Mouse (Mus musculus): ENCODE data around the gene Klc1.
"Not testable (repeated sequence)": the region's sequence is repeated elsewhere in the genome, so short reads cannot be mapped to it uniquely, and the experiment has no call there.

Klc1 gene

DNA sequence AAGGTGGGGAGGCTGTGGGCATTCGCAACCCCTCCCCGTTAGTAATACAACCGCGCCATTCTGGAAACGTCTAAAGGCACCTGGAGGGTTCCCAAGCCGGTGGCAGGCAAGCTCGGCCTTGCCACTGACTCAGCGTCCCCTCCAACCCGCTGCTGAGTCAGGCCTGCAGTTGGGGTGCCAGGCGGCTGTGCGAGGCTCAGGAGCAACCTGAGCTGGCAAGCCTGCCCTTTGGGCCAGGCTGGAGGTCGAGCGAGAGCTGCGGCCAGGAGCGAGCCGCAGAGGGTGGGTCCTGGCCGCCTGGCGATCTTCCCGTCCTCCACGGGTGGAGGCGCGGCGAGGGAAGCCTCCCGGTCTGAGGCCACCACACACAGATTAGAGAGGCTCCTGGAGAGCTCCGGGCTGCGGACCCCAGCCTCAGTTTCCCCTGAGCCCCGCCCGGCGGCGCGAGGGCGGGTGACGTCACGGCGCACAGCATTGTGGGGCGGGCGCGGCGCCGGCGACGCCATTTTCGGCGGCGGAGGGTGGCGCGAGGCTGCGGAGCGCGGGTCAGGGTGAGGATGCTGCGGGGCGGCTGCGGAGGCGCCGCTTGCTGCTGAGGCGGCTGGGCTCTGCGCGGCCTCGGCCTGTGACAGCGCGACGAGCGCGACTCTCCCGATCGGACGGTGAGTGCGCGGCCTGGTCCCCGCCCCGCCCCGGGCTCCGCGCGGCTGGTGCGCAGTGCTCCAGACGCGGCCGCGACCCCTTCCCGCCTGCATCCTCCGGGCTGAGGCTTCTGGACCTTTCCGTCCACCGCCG is at the start of gene Klc1:
Klc1 (plus strand) TSS at position 469 of the 795 bp plus-strand sequence.
- DNase-seq (ENCODE audit: low spot score in 2 of 2): peak; percentile 85 to 90

DNA sequence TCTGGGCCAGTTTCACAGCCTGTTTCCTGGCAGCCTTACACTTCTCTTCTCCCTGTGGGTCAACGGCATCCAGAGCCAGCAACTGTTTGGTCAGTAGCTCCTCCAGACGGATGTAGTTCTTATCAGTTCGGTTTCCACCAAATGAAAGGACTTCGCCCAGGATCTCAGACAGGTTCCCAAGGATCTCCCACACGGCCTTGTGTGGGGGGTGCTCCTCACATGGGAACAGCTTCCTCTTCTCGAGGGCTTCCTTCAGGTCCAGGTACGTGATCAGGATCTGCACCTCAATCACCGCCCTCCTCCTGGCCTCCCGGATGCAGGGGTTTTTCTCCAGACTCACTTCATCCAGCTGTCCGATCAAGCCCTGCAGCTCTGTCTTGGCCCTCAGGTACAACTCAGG is 48.6 kb upstream of the Klc1 start:
- no peak for DNase-seq (ENCODE audit: low spot score in 2 of 2)

DNA sequence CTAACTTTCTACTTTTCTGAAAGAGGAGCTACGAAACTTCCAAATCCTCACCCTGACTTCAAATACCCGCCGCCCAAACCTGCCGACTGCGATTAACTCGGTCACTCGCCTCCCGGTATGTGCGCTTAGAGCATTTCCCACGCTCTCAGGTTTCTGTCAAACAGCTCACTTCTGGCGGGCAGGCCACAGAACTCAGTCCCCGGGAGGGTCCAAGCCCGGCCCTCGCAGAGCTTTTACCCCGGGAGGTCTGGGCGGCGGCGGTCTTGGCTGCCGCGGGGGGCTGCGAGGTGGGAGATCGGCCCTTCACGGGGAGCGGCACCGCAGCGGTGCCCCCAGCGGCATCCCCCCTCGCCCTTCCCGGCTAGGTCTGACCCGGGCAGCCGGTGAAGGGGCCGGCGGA is 46.2 kb upstream of the Klc1 start:
- DNase-seq (ENCODE audit: low spot score in 2 of 2): no peak

DNA sequence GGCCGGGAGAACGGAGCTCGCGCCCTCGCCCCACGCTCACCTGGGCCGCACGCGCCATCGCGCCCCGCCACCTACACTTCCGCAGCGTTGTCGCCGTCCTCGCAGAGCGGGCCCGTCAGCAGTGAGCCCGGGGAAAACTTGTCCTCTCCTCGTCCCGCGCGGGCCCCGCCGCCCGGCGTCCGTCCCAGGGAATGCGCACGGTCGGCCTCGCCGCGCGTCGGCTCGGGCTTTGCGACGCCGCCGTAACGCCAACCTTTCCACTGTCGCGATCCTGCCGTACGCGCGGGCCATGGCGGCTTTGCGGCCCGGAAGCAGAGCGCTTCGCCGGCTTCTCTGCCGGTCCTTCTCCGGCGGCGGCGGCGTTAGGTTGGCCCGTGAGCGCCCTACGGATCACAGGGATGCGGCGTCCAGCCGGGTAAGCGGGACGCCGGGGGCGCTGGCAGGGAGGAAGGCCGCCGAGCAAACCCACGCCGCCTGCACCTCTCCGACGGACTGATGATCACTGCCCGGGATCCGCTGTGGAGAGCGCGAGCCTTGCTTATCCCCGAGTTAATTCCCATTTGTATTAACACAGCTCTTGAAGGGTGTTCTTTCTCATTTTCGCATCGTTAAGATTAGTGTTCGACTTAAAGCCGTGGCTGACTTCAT is 45.5 kb upstream of the Klc1 start, which contains the start of the genes Bag5 and Apopt1:
Bag5 (minus strand) TSS at position 254 of the 648 bp plus-strand sequence.
Apopt1 (plus strand) TSS at position 258 of the 648 bp plus-strand sequence.
- DNase-seq (ENCODE audit: low spot score in 2 of 2): peak; percentile 93 to 94

DNA sequence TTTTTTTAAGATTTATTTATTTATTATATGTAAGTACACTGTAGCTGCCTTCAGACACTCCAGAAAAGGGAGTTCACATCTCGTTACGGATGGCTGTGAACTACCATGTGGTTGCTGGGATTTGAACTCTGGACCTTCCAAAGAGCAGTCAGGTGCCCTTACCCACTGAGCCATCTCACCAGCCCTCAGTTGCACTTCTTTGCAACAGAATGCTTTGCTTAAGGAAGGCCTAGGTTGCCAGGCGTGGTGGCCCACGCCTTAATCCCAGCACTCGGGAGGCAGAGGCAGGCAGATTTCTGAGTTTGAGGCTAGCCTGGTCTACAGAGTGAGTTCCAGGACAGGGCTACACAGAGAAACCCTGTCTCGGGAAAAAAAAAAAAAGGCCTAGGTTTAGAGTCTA is 44.8 kb upstream of the Klc1 start:
- not testable (repeated sequence) for DNase-seq (ENCODE audit: low spot score in 2 of 2)

DNA sequence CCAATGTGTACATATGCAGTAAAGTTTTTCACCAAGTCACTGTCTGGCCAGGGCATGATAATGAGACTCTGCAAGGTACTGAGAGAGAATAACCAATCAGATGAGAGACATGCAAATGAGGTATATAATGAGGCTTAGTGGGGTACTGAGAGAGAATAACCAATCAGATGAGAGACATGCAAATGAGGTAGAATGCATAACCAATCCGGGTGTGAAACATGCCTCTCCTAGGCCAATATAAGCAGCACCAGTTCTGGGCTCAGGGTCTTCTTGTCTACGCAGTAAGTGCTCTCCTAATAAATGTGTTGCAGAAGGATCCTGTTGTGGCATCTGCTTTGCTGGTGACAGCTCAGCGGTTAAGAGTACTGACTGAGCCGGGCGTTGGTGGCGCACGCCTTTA is 42.1 kb upstream of the Klc1 start:
- no peak for DNase-seq (ENCODE audit: low spot score in 2 of 2)

DNA sequence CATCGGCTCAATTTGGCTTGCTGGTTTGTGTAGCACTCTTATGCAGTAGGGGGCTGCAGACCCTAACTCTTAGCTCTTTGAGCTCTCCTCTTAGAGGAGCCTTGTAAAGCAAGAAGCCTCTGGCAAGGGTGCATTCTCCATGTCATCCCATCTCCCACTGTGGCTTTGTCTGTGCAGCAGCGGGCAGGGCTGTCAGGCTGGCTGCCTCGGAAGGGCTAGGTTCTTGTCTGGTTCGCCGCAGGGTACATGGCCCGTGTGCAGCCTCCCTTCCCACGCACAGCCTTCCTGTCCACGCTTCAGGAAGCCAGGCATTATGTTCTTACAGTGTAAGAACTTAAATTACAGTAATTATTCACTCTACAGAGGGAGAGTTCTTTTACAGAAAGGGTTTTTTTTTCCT is 40.0 kb upstream of the Klc1 start:
- DNase-seq (ENCODE audit: low spot score in 2 of 2): no peak

DNA sequence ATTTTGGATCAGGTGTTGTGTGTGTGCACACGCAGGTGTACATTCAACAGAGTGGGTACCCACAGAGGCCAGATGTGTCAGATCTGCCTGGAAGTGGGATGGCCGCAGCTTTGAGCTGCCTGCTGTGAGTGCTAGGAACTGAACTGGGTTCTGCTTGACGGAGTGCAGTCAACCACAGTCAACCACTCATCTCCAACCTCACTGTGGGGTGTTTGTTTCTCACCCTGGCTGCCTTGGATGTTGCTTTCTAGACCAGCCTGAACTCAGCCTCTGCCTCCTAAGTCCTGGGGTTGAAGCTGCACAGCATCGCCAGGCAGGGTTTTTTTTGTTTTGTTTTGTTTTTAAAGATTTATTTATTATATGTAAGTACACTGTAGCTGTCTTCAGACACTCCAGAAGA is 38.4 kb upstream of the Klc1 start:
- DNase-seq (ENCODE audit: low spot score in 2 of 2): no peak

DNA sequence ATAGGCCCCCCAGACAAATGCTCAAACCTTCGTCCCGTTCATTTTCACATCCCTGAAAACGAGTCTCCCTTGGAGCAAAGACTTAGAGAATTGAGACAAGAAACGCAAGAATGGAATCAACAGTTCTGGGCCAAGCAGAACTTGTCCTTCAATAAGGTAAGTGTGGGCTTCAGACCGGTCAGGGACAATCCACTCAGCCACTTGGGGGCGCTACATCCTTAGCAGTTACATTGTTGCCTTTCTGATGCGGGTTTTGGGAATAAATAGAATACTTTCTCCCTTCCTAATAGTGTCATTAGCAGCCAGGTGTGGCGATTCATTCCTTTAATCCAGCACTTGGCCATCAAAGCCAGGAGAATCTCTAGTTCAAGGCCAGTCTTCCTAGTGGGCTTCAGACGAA is 36.0 kb upstream of the Klc1 start:
- peak in 1 of 2 experiments; percentile 63 for DNase-seq (ENCODE audit: low spot score in 2 of 2)

DNA sequence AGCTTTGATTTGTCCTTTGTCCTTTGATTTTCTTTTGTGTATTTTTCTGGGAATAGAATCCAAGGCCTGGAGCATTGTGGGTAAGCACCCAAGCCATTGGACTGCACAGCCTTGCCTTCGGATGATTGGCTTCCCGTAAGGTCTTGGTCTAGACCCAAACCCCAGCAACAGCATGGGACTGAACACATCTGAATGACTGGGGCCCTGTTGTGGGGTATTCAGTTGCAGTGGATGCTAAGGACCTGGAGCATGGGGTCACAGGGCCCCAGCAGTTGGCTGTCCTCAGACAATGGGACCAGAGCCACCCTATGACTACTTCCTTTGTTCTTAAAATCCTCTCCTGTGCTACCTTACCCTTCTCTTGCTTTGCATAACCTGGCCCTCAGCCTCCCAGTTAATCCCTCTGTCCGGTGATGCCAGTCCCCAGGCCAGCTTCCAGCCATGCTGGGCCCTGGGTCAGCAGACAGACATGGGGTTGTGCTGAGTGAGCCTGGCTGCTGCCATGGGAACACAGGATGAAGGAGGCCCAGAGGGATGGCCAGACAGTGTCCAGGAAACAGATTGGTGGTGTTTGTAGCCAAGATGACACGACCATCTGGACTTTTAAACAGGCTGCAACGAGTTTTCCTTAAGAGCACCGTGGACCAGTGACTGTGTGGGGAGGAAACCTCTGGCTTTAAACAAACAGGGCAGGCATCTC is 33.9 kb upstream of the Klc1 start:
- DNase-seq (ENCODE audit: low spot score in 2 of 2): no peak

DNA sequence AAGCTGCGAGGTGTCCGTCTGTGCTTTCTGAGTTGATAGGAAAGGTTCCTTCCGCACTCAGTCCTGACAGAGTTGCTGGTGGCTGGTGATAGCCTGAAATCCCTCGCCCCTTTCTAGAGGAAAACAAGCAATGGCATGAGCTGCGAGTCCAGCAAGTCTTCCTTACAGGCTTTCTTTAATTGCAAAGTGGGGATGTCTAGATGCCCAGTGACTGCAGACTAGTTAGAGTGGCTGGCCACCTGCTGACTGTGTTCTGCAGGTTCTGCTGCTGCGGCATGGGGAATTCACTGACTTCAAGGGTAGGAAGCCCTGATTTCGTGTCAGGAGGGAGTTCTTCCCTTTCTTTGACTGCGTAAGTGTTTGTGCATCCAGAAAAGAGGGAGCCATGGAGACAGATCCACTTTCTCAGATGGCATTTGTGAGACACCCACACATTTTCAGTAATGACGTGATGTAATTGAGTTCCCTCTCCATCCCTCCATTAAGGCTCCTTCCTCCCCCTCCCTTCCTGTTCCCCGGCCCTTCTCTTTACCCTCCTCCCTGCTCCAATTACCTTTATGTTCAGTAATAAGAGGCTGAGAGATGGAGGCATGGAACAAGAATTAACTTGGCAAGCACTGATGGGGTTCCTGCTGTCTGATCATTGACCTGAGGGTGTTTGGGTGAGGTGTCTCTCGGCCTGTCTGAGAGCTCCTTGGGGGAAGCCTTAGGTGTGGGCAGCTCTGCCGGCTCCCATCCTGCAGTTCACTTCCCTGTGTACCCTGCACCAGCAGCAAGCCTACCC is 33.1 kb upstream of the Klc1 start:
- peak; percentile 50 to 80 for DNase-seq (ENCODE audit: low spot score in 2 of 2)

DNA sequence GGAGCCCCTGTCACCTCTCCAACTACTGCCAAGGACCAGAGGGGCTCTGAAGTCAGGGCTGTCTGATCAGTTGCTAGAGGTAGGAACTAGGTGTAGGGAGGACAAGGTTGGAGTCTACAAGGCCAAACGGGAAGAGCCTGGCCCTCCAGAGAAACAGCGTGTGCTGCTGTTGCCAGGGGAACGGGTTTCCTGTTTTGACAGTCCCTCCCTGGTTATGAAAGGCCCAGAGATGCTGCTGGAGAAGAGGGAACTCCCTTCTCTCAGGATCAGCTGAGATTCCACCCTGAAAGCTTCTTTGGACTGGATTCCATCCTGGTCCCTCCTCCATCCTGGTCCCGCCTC is 32.6 kb upstream of the Klc1 start:
- peak; percentile 65 to 76 for DNase-seq (ENCODE audit: low spot score in 2 of 2)

DNA sequence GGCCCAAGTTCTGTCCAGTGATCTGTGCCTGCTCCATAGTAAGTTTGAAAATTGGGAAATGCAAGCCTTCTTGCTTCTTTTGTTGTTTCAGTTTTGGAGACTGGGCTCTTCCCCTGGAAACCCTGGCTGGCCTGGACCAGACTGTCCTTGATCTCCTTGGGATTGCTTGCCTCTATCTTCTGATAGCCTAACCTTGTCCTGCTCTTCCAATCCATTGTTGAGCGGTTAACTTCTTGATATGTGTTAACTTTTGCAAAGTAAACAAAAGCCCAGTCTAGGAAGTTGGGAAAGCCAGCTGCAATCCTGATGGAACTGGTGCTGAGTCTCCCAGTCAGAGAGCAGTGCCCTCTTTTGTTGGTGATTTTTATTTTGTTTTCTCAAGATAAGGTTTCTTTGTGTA is 30.7 kb upstream of the Klc1 start:
- DNase-seq (ENCODE audit: low spot score in 2 of 2): no peak

DNA sequence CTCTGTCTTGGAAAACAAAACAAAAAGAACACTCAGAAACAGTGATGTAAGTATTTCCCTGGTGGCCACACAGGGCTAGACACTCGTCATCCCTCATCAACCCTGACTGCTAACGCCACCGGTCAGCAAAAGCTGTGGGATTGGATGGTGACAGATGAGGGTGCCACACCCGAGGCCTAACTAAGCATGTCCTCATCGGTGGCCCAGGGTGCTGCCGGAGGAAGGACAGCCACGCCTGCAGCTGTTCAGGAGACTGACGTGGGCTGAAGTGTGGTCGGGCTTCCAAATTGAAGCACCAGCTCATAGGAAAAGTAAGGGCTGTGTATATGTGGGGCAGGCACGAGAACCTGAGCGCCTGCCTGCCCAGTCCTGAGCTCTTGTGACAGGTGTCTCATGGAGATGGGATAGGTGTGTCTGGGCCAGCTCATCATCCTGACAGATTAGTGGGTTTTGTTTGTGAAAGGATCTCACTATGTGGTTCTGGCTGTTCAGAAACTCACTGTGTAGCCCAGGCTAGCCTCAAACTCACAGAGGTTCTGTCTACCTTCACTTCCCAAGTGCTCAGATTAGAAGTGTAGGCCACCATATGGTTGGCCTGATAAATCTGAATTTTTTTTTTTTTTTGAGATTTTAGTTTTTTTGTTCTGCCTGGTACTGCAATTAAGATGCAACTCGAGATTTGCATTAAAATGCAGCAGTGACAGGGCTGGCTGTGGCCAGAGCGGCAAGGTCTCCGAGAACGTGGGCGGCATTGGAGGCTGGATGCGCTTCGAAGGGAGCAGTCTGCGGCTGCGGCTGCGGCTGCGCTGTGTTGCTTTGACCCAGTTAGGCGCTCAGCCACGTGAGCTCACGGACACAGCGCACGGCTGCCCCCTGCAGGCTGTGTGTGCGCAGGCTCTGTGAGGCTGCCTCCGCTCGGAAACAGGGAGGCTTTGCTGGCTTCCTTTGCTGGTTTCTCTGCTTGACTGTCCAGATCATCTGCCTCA is 26.5 kb upstream of the Klc1 start:
- DNase-seq (ENCODE audit: low spot score in 2 of 2): peak; percentile 92 to 94

DNA sequence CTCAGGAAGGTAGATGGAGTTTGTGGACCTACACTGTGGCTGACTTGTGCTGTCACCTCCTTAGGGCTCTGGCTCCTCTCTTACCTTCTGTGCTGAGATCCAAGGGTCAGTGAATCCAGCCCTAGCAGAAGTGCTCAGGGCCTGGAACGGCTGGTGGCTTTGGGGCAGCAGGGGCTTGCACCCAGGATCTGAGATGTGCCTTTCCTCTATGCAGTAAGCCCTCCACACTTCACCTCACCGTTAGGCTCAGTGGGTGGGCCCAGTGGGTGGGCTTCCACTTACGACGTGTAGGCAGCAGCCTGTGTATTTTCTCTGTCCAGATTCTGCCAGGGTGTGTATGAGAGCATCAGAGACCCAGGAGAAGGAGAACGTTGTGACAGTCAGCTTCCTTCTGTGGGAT is 25.7 kb upstream of the Klc1 start:
- no peak for DNase-seq (ENCODE audit: low spot score in 2 of 2)

DNA sequence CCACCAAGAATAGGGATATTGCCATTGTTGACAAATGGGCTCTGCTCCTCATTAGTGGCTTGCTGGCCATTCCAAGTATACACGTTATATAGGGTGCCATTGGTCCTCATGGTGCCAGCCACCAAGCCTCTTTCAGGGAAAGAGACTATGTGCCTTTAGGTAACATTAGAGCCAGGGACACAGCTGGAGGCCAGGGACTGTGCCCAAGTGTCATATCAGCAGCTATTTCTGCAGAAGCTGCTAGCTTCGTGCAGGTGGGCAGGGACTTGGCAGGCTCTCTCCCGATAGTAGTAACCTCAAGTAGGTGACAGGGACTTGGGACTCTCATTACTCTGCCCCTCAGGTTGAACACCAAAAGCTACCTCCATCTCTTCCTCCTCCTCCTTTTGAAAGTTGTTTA is 23.7 kb upstream of the Klc1 start:
- no peak for DNase-seq (ENCODE audit: low spot score in 2 of 2)

DNA sequence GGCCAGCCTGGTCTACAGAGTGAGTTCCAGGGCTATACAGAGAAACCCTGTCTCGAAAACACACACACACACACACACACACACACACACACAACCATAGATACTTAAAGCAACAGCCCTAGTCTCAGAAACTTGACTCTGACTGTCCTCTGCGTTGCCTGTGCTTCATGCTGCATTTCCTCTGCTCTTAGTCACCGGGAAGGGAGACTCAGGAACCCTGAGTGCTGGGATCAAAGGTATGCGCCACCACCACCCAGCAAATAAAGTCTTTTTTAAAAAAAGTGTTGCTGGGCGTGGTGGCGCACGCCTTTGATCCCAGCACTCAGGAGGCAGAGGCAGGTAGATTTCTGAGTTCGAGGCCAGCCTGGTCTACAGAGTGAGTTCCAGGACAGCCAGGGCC is 22.0 kb upstream of the Klc1 start:
- not testable (repeated sequence) for DNase-seq (ENCODE audit: low spot score in 2 of 2)

DNA sequence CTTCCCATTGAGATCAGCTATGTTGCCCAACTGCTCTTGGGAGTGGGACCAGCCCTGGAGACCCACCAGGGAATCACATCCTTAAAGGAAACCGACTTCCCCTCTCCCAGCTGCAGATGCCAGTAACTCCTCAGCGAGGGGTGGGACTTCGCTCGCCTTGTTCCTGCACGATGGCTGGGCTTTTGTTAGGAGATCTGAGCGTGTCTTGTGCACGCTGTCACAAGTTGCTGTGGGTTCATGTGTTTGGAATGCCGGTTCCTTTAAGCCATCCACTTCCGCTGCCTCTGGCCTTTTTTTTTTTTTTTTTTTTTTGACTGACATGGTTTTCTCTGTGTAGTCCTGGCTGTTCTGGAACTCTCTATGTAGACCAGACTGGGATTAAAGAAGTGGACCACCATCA is 21.3 kb upstream of the Klc1 start:
- no peak for DNase-seq (ENCODE audit: low spot score in 2 of 2)

DNA sequence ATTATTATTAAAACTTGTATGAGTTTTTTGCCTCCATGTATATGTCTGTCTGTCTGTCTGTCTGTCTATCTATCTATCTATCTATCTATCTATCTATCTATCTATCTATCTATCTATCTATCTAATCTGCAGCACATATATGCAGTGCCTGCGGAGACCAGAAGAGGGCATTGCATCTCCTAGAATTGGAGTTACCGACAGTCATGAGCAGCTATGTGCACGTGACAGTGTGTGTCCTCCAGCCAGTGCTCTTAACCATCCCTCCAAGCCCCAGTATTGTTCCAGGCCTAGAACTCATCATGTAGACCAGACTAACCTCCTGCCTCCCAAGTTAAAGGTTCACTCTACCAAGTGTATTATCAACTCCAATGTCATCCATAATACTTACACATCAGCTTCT is 19.9 kb upstream of the Klc1 start:
- DNase-seq (ENCODE audit: low spot score in 2 of 2): peak in 1 of 2 experiments; percentile 66

DNA sequence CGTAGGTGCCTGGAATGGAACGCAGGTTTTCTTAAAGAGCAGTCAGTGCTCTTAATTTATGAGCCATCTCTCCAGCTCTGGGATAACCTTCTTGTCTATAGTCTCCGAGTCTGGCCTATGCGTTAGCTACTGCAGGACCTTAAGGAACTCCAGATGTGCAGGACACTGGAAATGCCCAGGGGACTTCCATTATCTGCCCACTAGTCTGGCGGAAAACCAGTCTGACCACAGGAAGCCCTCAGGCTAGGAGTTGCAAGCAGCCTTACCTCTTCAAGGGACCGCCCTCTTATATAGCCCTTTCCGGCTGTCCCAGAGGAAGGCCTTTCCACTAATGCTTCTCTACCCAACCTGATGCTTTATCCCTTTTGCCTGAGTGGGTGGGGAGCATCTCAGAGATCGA is 17.3 kb upstream of the Klc1 start:
- DNase-seq (ENCODE audit: low spot score in 2 of 2): no peak

DNA sequence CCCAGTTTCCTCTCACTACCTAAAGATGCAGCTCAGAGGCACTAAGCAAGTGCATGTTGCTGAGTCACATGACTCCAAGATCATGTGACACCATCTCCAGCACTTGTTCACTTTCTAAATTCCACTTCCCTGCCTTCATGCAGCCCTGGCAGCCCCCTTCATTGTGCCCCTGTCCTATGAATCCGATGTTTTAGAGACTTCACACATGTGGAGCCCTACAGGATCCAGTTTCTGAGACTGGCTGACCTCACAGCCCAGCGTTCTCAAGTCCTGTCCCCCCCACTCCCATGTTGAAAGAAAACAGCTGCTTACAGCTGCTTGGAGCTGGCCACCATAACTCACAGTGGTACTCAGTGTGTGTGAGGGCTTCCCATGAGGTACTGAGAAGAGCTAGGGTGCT is 15.2 kb upstream of the Klc1 start:
- DNase-seq (ENCODE audit: low spot score in 2 of 2): no peak
